Mouse (Mus musculus): Measurements from ENCODE around the gene B4galt5. TPM values are rescaled to one million over a fixed set of nuclear protein-coding genes. Genes with fewer than 3 reads are reported as not detected.

Gene B4galt5
- total and polyA plus RNA-seq, 3 experiments, result 4.6 to 34.4 (median 6.5) TPM

DNA sequence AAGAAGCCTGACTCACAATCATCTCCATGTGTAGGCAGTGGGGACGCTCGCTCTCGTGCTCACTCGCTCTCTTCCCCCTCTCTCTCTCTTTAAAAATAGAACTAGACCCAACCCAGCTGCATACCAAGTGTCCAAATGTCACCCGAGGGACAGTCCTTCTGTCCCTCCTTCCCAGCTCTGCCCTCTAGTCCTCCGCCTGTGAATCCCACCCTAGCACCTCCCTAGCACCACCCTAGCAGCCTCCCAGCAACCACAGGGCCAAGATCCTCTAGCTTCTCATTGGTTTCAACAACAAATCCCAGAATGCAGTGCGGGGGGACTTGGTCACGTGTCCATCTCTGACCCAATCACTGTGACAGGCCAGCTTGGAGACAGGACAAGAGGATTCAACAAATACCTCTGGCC is 27.2 kb upstream of the B4galt5 start:
- Histone ChIP-seq H3K4me3 (ENCODE audit: control insufficient read depth in 1 of 2, insufficient read depth in 1 of 2, low read depth in 2 of 2, low read length in 2 of 2) (peak overlapping the region; percentile 44 to 45), H3K4me1 (ENCODE audit: control insufficient read depth in 1 of 2, insufficient read depth in 2 of 2, low read length in 2 of 2) (peaks cover 0 to 15% of the 10 kb centered on the region in 2 experiments; a peak in 2 of 4 replicates), H3K79me2 (ENCODE audit: control insufficient read depth, insufficient read depth, low read length, poor library complexity) (no peaks in the 10 kb centered on the region), H3K27ac (ENCODE audit: control insufficient read depth, low read depth, low read length) (no peak overlapping the region), H3K36me3 (ENCODE audit: control insufficient read depth in 1 of 2, insufficient read depth in 2 of 2, low read length in 2 of 2) (no peaks in the 10 kb centered on the region; a peak in 2 of 4 replicates), H3K9me3 (replicated peaks; ENCODE audit: insufficient read depth, low read length) (no peaks in the 10 kb centered on the region), H3K9ac (ENCODE audit: control insufficient read depth, low read depth, low read length, poor library complexity, severe bottlenecking) (peak overlapping the region; percentile 47), H3K27me3 (ENCODE audit: control insufficient read depth in 1 of 2, insufficient read depth in 2 of 2, low read length in 2 of 2) (peaks cover 0 to 5% of the 10 kb centered on the region in 2 experiments; a peak in 2 of 4 replicates)
- DNase-seq (ENCODE audit: low read depth, low spot score), result peak; percentile 86
- TF ChIP-seq GATA1 (IDR thresholded peaks at IDR 0.05; ENCODE audit: low read depth, low read length), result no peak
- no peak for TF ChIP-seq SMC3 (IDR thresholded peaks at IDR 0.05; ENCODE audit: low read depth, low read length)
- no peak for TF ChIP-seq CHD1 (IDR thresholded peaks at IDR 0.05; ENCODE audit: low read depth, low read length)
- peak; percentile 83 for TF ChIP-seq MAX (IDR thresholded peaks at IDR 0.05; ENCODE audit: low read length)
- TF ChIP-seq HCFC1 (IDR thresholded peaks at IDR 0.05; ENCODE audit: low read depth, low read length), result peak; percentile 75
- peak; percentile 97 for TF ChIP-seq USF1 (IDR thresholded peaks at IDR 0.05; ENCODE audit: low read depth, low read length)
- no peak for TF ChIP-seq CTCF (IDR thresholded peaks at IDR 0.05 in 2 of 3, conservative IDR thresholded peaks at IDR 0.05 in 1 of 3; ENCODE audit: control insufficient read depth in 1 of 3, insufficient read depth in 1 of 3, low read depth in 2 of 3, low read length in 3 of 3, poor library complexity in 1 of 3, severe bottlenecking in 1 of 3)
- peak; percentile 60 to 82; a peak in 3 of 4 replicates for TF ChIP-seq USF2 (IDR thresholded peaks at IDR 0.05; ENCODE audit: borderline replicate concordance in 1 of 2, insufficient read depth in 1 of 2, low read depth in 1 of 2, low read length in 2 of 2)
- no peak for TF ChIP-seq MXI1 (IDR thresholded peaks at IDR 0.05; ENCODE audit: low read depth, low read length)
- no peak for TF ChIP-seq E2F4 (IDR thresholded peaks at IDR 0.05; ENCODE audit: borderline replicate concordance, low read depth, low read length)
- TF ChIP-seq POLR2AphosphoS2 (IDR thresholded peaks at IDR 0.05; ENCODE audit: low read length), result no peak
- no peak for TF ChIP-seq MEF2A (IDR thresholded peaks at IDR 0.05; ENCODE audit: extremely low read depth, insufficient replicate concordance, low read depth, low read length, poor library complexity, severe bottlenecking)
- peak in 1 of 2 experiments; percentile 63; a peak in 1 of 4 replicates for TF ChIP-seq POLR2A (IDR thresholded peaks at IDR 0.05; ENCODE audit: control insufficient read depth in 1 of 2, insufficient read depth in 1 of 2, low read depth in 1 of 2, low read length in 2 of 2, poor library complexity in 1 of 2)
- TF ChIP-seq ZKSCAN1 (IDR thresholded peaks at IDR 0.05; ENCODE audit: low read depth, low read length), result no peak
- TF ChIP-seq TBP (IDR thresholded peaks at IDR 0.05; ENCODE audit: low read depth, low read length), result no peak
- TF ChIP-seq ETS1 (IDR thresholded peaks at IDR 0.05; ENCODE audit: low read depth, low read length), result no peak
- TF ChIP-seq RCOR1 (IDR thresholded peaks at IDR 0.05; ENCODE audit: low read depth, low read length), result no peak
- TF ChIP-seq MYB (IDR thresholded peaks at IDR 0.05; ENCODE audit: low read depth, low read length), result no peak
- no peak for TF ChIP-seq MAZ (IDR thresholded peaks at IDR 0.05; ENCODE audit: low read depth, low read length)
- no peak; the same call in 1 of the 2 replicates for TF ChIP-seq ZMIZ1 (IDR thresholded peaks at IDR 0.05; ENCODE audit: low read depth, low read length)

DNA sequence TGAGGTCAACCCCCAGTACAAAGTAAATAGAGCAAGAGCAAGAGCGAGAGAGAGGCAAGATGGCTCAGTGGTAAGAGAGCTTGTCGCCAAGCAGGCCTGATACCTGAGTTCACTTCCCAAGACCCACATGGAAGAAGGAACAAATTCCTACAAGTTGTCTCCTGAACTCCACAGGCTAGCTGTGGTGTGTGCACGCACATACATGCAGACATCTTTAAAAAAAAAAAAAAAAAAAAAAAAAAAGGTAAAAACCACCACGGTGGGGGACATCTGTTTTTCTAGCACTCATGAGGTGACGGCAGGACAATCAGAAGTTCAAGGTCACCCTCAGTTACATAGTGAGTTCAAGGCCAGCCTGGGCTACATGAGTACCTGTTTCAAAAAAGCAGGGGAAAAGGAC is 26.7 kb upstream of the B4galt5 start:
- Histone ChIP-seq H3K9me3 (replicated peaks; ENCODE audit: insufficient read depth, low read length) (no peaks in the 10 kb centered on the region), H3K4me1 (ENCODE audit: control insufficient read depth in 1 of 2, insufficient read depth in 2 of 2, low read length in 2 of 2) (peaks cover 0 to 15% of the 10 kb centered on the region in 2 experiments; a peak in 2 of 4 replicates), H3K9ac (ENCODE audit: control insufficient read depth, low read depth, low read length, poor library complexity, severe bottlenecking) (peak overlapping the region; percentile 47), H3K27me3 (ENCODE audit: control insufficient read depth in 1 of 2, insufficient read depth in 2 of 2, low read length in 2 of 2) (peaks cover 0 to 2% of the 10 kb centered on the region in 2 experiments; a peak in 2 of 4 replicates), H3K36me3 (ENCODE audit: control insufficient read depth in 1 of 2, insufficient read depth in 2 of 2, low read length in 2 of 2) (no peaks in the 10 kb centered on the region; a peak in 2 of 4 replicates), H3K4me3 (ENCODE audit: control insufficient read depth in 1 of 2, insufficient read depth in 1 of 2, low read depth in 2 of 2, low read length in 2 of 2) (peak overlapping the region; percentile 44 to 45; a peak in 2 of 4 replicates), H3K27ac (ENCODE audit: control insufficient read depth, low read depth, low read length) (no peak overlapping the region), H3K79me2 (ENCODE audit: control insufficient read depth, insufficient read depth, low read length, poor library complexity) (no peaks in the 10 kb centered on the region)
- DNase-seq (ENCODE audit: low read depth, low spot score), result no peak
- TF ChIP-seq ZMIZ1 (IDR thresholded peaks at IDR 0.05; ENCODE audit: low read depth, low read length) (no peak), KAT2A (conservative IDR thresholded peaks at IDR 0.05; ENCODE audit: low read depth, low read length) (no peak), USF1 (IDR thresholded peaks at IDR 0.05; ENCODE audit: low read depth, low read length) (no peak), CTCF (IDR thresholded peaks at IDR 0.05 in 2 of 3, conservative IDR thresholded peaks at IDR 0.05 in 1 of 3; ENCODE audit: control insufficient read depth in 1 of 3, insufficient read depth in 1 of 3, low read depth in 2 of 3, low read length in 3 of 3, poor library complexity in 1 of 3, severe bottlenecking in 1 of 3) (no peak), ZNF384 (IDR thresholded peaks at IDR 0.05; ENCODE audit: low read depth, low read length) (no peak), MEF2A (IDR thresholded peaks at IDR 0.05; ENCODE audit: extremely low read depth, insufficient replicate concordance, low read depth, low read length, poor library complexity, severe bottlenecking) (no peak), TAL1 (IDR thresholded peaks at IDR 0.05; ENCODE audit: low read length) (no peak), MYC (IDR thresholded peaks at IDR 0.05; ENCODE audit: low read depth, low read length) (no peak), SMC3 (IDR thresholded peaks at IDR 0.05; ENCODE audit: low read depth, low read length) (no peak), ZKSCAN1 (IDR thresholded peaks at IDR 0.05; ENCODE audit: low read depth, low read length) (no peak), POLR2AphosphoS2 (IDR thresholded peaks at IDR 0.05; ENCODE audit: low read length) (no peak), CHD2 (IDR thresholded peaks at IDR 0.05; ENCODE audit: low read length) (no peak), MYB (IDR thresholded peaks at IDR 0.05; ENCODE audit: low read depth, low read length) (no peak), TBP (IDR thresholded peaks at IDR 0.05; ENCODE audit: low read depth, low read length) (no peak), EP300 (IDR thresholded peaks at IDR 0.05; ENCODE audit: low read depth in 1 of 2, low read length in 2 of 2) (no peak), ZC3H11A (IDR thresholded peaks at IDR 0.05; ENCODE audit: low read depth, low read length) (no peak), GATA1 (IDR thresholded peaks at IDR 0.05; ENCODE audit: low read depth, low read length) (no peak), MAFK (IDR thresholded peaks at IDR 0.05; ENCODE audit: borderline replicate concordance, low read depth, low read length) (no peak), HCFC1 (IDR thresholded peaks at IDR 0.05; ENCODE audit: low read depth, low read length) (no peak)
